Mouse (Mus musculus): ENCODE data around the gene Gm20517. TPM values are rescaled to one million over a fixed set of nuclear protein-coding genes. Genes with fewer than 3 reads are reported as not detected.

The Gm20517 gene
- total and polyA plus RNA-seq, 3 experiments: 1.9 to 2.9 TPM; not detected in 1

GRCm38 (mm10) chr17:47657901-47658300, 46.5 kb downstream of the Gm20517 start:
- no peak for DNase-seq (ENCODE audit: low read depth, low spot score)
- no peak overlapping the region for H3K27ac ChIP-seq (ENCODE audit: control insufficient read depth, low read depth, low read length)
- H3K36me3 ChIP-seq (ENCODE audit: control insufficient read depth in 1 of 2, insufficient read depth in 2 of 2, low read length in 2 of 2): no peaks in the 10 kb centered on the region
- no peaks in the 10 kb centered on the region for H3K79me2 ChIP-seq (ENCODE audit: control insufficient read depth, insufficient read depth, low read length, poor library complexity)
- no peaks in the 10 kb centered on the region for H3K27me3 ChIP-seq (ENCODE audit: control insufficient read depth in 1 of 2, insufficient read depth in 2 of 2, low read length in 2 of 2)
- TF ChIP-seq JUND (IDR thresholded peaks at IDR 0.05; ENCODE audit: low read depth, low read length): no peak
- no peak for TF ChIP-seq CHD1 (IDR thresholded peaks at IDR 0.05; ENCODE audit: low read depth, low read length)
- no peak for TF ChIP-seq RCOR1 (IDR thresholded peaks at IDR 0.05; ENCODE audit: low read depth, low read length)
- no peak for TF ChIP-seq POLR2AphosphoS2 (IDR thresholded peaks at IDR 0.05; ENCODE audit: low read length)
- no peak for TF ChIP-seq NELFE (IDR thresholded peaks at IDR 0.05; ENCODE audit: low read depth, low read length)
- TF ChIP-seq SMC3 (IDR thresholded peaks at IDR 0.05; ENCODE audit: low read depth, low read length): no peak
- TF ChIP-seq HCFC1 (IDR thresholded peaks at IDR 0.05; ENCODE audit: low read depth, low read length): no peak
- no peak for TF ChIP-seq MXI1 (IDR thresholded peaks at IDR 0.05; ENCODE audit: low read depth, low read length)
- no peak for TF ChIP-seq POLR2AphosphoS5 (IDR thresholded peaks at IDR 0.05; ENCODE audit: borderline replicate concordance, low read depth, low read length)
- no peak for TF ChIP-seq E2F4 (IDR thresholded peaks at IDR 0.05; ENCODE audit: borderline replicate concordance, low read depth, low read length)
- TF ChIP-seq USF1 (IDR thresholded peaks at IDR 0.05; ENCODE audit: low read depth, low read length): no peak
- no peak for TF ChIP-seq ZKSCAN1 (IDR thresholded peaks at IDR 0.05; ENCODE audit: low read depth, low read length)
- no peak for TF ChIP-seq CHD2 (IDR thresholded peaks at IDR 0.05; ENCODE audit: low read length)
- TF ChIP-seq EP300 (IDR thresholded peaks at IDR 0.05; ENCODE audit: low read depth in 1 of 2, low read length in 2 of 2): no peak
- no peak for TF ChIP-seq ELF1 (IDR thresholded peaks at IDR 0.05; ENCODE audit: low read depth, low read length)
- no peak for TF ChIP-seq GATA1 (IDR thresholded peaks at IDR 0.05; ENCODE audit: low read depth, low read length)
- TF ChIP-seq MEF2A (IDR thresholded peaks at IDR 0.05; ENCODE audit: extremely low read depth, insufficient replicate concordance, low read depth, low read length, poor library complexity, severe bottlenecking): no peak
- no peaks in the 10 kb centered on the region for H3K9me3 ChIP-seq (replicated peaks; ENCODE audit: insufficient read depth, low read length)
- no peaks in the 10 kb centered on the region for H3K4me1 ChIP-seq (ENCODE audit: control insufficient read depth in 1 of 2, insufficient read depth in 2 of 2, low read length in 2 of 2)
- H3K4me3 ChIP-seq (ENCODE audit: control insufficient read depth in 1 of 2, insufficient read depth in 1 of 2, low read depth in 2 of 2, low read length in 2 of 2): no peak overlapping the region
- H3K9ac ChIP-seq (ENCODE audit: control insufficient read depth, low read depth, low read length, poor library complexity, severe bottlenecking): no peak overlapping the region

GRCm38 (mm10) chr17:47658741-47659243, 47.4 kb downstream of the Gm20517 start:
- DNase-seq (ENCODE audit: low read depth, low spot score): no peak
- Histone ChIP-seq H3K4me3 (ENCODE audit: control insufficient read depth in 1 of 2, insufficient read depth in 1 of 2, low read depth in 2 of 2, low read length in 2 of 2) (no peak overlapping the region), H3K36me3 (ENCODE audit: control insufficient read depth in 1 of 2, insufficient read depth in 2 of 2, low read length in 2 of 2) (no peaks in the 10 kb centered on the region), H3K9ac (ENCODE audit: control insufficient read depth, low read depth, low read length, poor library complexity, severe bottlenecking) (no peak overlapping the region), H3K9me3 (replicated peaks; ENCODE audit: insufficient read depth, low read length) (no peaks in the 10 kb centered on the region), H3K4me1 (ENCODE audit: control insufficient read depth in 1 of 2, insufficient read depth in 2 of 2, low read length in 2 of 2) (no peaks in the 10 kb centered on the region), H3K27me3 (ENCODE audit: control insufficient read depth in 1 of 2, insufficient read depth in 2 of 2, low read length in 2 of 2) (no peaks in the 10 kb centered on the region), H3K79me2 (ENCODE audit: control insufficient read depth, insufficient read depth, low read length, poor library complexity) (no peaks in the 10 kb centered on the region; the same call in 1 of the 2 replicates), H3K27ac (ENCODE audit: control insufficient read depth, low read depth, low read length) (no peak overlapping the region)
- TF ChIP-seq MYC (IDR thresholded peaks at IDR 0.05; ENCODE audit: low read depth, low read length): no peak
- no peak for TF ChIP-seq NRF1 (IDR thresholded peaks at IDR 0.05; ENCODE audit: insufficient read depth, low read depth, low read length, poor library complexity, severe bottlenecking)
- TF ChIP-seq RAD21 (IDR thresholded peaks at IDR 0.05; ENCODE audit: low read depth, low read length): no peak
- no peak for TF ChIP-seq ZNF384 (IDR thresholded peaks at IDR 0.05; ENCODE audit: low read depth, low read length)
- no peak for TF ChIP-seq MAX (IDR thresholded peaks at IDR 0.05; ENCODE audit: low read length)
- no peak for TF ChIP-seq GATA1 (IDR thresholded peaks at IDR 0.05; ENCODE audit: low read depth, low read length)
- no peak for TF ChIP-seq ETS1 (IDR thresholded peaks at IDR 0.05; ENCODE audit: low read depth, low read length)
- TF ChIP-seq ZC3H11A (IDR thresholded peaks at IDR 0.05; ENCODE audit: low read depth, low read length): no peak
- no peak for TF ChIP-seq ZKSCAN1 (IDR thresholded peaks at IDR 0.05; ENCODE audit: low read depth, low read length)
- TF ChIP-seq NELFE (IDR thresholded peaks at IDR 0.05; ENCODE audit: low read depth, low read length): no peak
- TF ChIP-seq SMC3 (IDR thresholded peaks at IDR 0.05; ENCODE audit: low read depth, low read length): no peak
- no peak for TF ChIP-seq GABPA (IDR thresholded peaks at IDR 0.05; ENCODE audit: low read depth, low read length)
